Mouse (Mus musculus) urinary bladder, postnatal 14 days (tissue): ENCODE data around the gene Gm47791.

Experiments used
- DNase-seq: peaks from one replicate; pipeline ENCODE4 v3.0.0; 2021; ENCODE audit warnings: low spot score

Gm47791 gene

DNA sequence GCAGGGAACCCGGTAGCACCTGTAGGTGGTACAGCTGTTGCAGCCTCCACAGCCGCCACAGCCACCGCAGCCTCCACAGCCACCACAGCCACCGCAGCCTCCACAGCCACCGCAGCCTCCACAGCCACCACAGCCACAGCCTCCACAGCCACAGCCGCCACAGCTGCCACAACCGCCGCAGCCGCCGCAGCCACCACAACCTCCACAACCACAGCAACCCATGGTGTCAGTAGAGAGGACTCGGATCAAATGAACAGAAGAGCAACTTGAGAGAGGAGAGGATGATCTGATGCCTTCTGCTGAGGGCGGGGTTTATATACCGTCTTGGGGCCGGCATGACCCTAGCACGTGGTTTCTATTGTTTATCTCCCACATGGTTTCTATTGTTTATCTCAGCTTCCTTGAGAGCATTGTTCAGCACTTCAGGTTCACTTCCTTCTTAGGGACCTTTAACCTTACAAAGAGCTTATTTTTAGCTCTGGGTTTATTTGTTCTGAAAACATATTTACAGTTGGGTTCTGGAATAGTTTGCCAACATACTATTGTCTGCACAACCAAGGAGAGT, at the start of gene Gm47791:
Gene Gm47791 (minus strand): TSS at position 222 of the 565 bp plus-strand sequence.
- DNase-seq = no peak

DNA sequence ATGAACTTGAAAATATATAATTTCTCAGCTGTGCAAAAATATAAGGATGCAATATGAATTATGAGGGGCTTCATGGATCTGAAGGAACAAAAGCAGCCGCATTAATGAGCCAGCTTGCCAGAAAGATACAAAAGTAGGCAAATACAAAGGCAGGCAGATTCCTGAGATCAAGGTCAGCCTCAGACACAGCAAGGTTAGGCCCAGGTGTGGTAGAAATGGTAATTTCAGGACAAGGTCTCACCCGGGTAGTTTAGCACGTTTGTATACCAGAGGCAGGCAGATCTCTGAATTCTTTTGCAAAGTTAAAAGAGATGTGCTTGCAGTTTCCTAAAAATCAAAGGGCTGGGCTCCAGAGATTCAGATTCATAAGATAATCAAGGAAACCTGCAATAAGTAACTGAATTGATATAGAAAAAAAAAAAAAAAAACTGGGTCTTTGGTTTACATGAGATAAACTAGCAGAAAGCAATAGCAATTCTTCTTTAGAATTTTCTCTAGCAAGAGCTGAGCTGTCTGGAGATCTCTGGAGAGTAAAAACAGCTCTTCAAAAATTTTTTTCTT, 49.7 kb upstream of the Gm47791 start:
- DNase-seq = no peak

DNA sequence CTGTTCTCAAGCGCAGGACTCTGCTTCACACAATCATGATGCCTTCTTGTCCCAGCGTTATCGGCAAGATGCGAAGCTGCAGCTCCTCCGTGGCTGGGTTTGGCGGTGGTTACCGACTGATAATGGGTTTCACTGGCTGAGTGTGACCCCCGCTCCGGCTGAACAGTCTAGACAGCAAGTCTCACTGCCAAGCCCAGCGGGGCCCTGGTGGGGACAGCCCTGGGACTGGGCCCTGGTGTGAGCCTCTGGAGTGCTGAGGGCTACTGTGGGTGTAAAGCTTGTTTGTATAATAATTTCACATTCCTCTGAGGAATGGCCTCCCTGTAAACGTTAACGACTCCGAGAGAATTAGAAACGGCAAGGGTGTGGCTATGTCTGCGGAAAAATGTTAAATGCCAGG, 49.1 kb upstream of the Gm47791 start:
- DNase-seq = no peak

DNA sequence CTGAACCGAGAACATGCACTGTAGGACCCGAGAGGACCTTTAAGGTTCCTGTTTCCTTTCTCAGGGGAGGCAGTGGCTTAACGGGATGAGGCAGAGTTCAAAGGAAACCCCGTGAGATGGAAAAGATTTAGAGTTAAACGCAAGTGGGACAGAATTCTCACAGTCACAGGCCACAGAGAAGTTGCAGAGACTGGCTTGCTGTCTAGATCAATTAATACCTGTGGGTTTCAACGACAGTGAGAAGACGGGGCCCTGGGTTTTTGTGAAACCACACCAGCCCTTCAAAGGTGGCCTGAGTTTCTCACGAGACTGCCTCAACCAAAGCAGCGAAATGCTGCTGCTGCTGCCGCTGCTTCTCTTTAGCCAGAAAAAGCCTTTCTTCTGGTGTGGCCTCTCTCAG, 48.3 kb upstream of the Gm47791 start:
- DNase-seq = no peak

DNA sequence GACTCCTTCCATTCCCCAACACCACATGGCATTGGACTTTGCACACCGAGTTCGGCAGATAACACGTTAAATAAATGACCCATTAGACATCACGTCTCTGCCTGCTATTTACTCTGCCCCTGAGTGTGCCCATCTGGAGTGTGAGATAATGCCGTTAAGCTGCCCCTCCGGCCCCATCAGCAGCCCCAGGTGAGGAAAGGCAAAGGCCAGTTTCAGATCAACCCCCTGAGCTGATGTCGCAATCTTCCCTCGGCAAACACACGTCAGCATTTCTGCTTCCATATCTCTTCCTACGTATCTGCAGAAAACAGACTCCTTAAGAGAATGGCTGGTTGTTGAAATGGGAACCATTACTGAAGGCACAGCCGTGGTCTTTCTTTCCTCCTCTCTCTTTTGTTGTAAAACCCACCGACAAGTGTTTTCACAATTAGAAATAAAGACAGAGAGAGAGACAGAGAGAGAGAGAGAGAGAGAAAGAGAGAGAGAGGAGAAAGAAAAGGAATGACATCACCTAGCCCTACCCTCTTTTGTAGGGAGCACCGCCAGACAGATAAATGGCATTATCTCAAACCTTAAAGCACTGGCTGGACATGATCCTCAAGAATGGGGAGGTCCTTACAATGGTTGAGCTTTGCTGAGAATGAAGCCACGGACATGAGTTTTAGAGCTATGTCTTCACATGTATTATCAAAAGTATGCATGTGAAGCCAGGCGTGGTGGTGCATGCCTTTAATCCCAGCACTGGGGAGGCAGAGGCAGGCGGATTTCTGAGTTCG, 45.1 kb upstream of the Gm47791 start:
- DNase-seq = peak; percentile 38

DNA sequence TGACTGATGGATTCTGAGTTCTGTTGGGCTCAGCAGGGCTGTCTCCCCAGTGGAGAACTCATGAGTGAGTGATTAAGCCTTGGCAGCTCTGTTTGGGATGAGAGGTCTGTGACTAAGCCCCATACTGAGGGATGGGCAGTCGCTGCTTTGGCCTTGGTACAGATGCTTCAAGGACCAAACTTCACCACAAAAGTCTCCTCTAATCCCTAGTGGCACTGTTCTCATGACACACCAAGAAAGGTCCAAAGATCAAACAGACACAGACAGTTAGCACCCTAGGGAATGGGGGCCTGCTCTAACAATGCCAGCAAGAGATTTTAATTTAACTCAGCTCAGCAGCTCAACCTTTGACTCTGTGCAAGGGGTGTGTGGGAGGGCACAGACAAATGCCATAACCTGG, 40.7 kb upstream of the Gm47791 start:
- DNase-seq = no peak

DNA sequence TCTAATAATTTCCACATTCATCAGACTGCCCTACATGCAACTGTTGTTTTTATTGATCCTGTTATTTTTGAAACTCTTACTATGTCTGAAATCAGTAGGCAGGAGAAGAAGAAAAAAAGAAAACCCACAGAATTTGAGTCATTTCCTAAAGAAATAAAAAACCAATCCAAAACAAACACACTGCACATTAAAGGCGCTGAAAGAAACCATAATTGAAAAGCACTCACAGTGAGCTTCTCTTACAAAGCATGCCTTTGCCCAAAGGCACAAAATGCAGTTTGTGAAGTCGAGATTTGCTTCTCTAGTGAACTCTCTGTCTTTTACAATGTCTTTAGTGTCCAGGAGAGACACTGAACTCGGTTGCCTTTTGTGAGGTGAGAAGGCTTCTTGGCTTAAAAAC, 37.5 kb upstream of the Gm47791 start:
- no peak for DNase-seq

DNA sequence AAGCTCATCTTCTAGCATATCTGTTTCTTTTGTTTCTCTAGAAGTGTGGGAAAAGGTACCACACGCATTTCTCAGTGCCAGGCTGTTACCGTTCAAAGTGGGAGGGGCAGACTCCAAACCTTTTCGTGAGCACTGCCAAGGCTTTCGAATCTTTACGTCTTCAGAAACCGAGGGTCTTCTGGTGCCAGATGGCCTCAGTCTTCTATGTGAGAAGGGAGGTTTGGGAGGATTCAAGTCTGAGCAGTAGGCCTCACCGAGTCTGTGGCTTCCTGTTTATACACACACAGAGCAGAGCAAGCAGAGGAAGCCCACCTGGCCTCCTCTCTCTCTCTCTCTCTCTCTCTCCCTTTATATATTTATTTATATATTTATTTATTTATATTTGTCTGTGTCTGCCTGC, 36.2 kb upstream of the Gm47791 start:
- DNase-seq = no peak

DNA sequence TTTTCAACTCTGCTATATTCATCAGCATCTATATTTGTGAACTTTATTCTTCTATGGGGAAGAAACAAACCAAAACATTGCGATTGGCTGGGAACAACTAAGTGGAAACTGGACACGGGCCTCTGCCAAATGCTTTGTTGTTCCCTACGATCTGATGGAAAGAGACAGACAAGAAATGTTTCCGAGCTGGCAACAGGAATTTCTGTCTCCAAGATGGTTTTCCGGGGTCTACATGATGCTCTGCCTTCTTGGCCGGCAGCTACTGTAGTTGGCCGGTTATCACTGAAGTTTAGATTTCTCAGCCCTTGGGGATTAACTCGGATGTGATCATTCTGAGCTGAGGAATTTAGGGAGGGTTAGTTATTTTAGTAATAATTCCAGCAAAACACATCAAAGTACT, 35.3 kb upstream of the Gm47791 start:
- no peak for DNase-seq

DNA sequence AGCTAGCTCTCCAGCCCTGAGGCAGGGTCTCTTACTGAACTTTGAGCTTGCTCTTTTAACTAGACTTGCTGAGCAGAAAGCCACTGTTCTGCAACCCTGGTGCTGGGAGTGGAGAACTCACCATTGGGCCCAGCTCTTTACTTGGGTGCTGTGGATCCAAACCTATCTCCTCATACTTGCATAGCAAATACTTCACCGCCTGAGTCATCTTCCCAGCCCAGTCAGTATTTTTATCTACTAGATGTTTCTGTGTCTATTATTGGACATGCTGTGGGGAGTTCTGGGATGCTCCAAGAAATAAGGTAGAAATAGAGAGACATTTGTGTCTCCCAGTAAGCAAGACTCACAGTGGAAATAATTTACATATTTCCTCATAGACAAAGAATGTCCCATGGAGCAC, 33.0 kb upstream of the Gm47791 start:
- DNase-seq = no peak

DNA sequence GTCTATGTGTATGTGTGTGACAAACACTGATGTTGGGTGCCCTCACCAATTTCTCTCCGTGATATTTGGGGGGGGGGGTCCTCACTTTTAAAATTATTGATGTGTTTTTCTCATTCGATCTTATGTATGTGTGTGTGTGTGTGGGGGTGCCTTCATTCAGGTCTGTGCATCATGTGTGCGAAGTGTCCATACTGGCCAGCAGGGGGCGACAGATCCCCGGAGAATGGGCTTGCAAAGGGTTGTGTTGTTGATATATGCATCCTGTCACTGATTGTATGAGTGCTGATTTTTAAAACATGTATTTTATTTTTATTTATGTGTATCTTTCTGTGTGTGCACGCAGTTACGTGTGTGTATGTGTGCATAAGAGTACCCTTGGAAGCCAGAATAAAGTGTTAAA, 32.6 kb upstream of the Gm47791 start:
- DNase-seq = no peak

DNA sequence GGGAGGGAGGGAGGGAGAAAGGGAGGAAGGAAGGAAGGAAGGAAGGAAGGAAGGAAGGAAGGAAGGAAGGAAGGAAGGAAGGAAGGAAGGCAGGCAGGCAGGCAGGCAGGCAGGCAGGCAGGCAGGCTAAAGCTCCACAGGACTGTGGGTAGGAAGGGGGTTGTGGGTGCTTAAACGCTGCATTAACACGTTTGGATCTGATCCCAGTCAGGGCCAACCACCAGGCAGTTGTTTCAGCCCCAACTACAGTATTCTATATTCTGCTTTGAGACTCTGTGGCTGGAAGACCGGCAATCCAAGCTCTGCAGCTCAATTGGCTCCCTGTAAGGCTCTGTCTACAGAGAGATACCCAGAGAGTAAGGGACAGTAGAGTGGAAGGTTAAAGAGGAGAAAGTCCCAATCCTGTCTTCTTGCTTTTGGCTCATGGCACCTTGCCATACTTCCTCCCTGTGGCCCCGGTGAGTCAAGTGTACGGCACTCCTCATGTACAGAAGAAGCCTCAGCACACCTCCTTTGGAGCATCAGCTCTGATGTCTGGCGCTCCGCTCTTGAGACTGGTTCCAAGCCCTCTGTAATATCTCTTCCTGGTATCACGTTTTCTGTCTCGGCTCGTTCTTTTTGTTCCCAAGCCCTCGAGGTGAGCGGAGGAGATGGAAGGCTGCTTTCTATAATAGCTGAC, 30.2 kb upstream of the Gm47791 start:
- DNase-seq = no peak

DNA sequence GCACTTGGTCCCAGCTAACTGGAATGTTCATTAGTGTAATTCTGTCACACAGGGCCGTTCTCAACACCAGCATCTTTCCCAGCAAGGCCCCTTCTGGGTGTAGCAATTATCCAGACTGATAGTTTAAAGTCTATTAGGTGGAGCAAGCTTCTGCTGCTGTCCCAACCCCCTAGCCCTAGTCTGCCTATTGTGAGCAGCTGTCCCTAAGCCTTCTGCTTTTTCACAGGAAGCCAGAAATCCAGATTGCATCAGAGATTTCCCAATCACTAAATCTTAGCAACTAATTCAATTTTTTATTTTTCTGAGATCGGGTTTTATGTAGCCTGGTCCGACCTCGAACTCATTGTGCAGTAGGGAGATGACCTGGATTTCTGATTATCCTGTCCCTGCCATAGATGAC, 27.9 kb upstream of the Gm47791 start:
- DNase-seq = no peak

DNA sequence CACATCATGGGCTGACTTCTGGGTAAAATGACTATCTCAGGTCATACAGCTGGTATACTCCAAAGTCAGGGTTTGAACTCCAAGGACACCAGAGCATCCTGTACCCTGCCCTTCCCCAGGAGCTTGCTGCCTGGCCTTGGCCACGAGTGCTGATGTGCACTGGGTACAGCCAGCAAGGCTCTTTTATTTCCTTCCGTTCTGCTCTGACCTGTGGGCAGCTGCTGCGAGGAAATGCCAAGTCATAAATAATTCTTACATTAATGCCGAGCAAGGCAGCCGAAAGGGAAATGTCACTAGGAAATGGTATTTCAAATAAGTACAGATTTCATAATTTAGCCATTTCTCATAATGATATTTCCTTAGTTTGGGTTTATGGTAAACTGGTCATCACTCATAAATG, 27.3 kb upstream of the Gm47791 start:
- no peak for DNase-seq

DNA sequence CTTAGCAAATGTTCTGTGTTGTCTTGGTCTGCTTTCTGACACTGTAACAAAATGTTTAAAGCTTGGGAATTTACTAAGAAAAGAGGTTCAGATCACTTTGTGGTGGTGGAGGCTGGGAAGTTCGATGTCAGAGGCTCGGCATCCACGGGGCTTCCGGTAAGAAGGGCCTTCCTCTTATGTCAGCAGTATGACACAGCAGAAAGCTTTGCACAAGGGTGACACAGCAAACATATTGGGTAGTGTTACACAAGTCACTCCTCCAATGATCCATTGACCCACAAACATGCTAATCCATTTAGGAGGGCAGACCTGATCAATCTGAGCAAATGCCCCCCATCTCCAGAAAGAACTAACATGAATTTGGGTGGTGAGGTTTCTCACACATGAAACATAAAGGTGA, 26.0 kb upstream of the Gm47791 start:
- DNase-seq = no peak

DNA sequence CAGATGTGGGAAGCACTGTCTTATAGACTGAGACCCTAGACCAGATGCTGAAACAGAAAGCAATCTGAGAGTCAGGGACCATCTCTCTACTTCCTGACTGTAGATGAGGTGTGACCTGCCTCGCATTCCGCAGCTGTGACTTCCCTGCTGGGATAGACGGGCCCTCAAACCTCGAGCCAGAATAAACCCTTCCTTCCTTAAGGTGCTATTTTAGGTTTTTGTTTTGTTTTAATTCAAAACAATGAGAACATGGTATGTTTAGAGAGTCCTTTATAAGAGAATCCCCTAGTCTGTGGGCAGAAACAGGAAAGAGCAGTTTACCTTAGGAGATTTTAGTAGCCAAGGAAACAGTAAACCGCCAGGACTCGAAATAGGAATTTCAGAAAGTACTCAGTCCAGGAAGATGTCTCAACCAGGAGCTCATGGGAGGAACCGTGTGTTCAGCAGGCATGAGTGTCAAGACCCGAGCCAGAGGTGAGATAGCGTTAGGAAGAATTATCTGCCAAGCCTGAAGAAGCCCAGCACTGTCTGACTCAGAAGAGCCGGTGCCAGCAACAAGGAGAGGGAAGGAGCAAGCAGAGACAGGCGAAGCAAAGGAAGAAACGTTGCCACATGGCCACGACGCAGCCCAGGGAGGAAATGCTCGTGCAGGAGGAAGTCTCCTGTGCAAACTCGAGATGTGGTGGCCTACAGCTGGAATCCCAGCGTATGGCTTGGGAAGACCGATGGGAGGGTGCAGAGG, 24.8 kb upstream of the Gm47791 start:
- peak; percentile 20 for DNase-seq

DNA sequence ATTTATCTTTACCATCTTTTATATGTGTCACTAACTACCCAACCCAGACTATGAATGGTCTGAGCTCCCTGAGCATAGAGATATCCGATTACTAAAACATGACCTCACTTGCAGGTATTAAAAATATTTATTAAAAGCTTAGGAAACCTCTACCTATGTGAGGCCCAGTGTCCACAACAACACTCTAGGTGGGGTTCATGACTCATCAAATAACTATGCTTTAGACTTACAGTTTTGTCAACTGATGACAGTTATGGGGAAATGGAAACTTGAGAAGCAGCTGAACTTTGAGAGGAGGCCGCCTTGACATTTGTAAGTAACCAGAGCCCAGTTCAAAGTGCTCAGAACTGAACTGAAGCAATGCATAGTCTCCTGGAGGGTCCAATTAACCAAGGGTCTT, 24.2 kb upstream of the Gm47791 start:
- DNase-seq = no peak

DNA sequence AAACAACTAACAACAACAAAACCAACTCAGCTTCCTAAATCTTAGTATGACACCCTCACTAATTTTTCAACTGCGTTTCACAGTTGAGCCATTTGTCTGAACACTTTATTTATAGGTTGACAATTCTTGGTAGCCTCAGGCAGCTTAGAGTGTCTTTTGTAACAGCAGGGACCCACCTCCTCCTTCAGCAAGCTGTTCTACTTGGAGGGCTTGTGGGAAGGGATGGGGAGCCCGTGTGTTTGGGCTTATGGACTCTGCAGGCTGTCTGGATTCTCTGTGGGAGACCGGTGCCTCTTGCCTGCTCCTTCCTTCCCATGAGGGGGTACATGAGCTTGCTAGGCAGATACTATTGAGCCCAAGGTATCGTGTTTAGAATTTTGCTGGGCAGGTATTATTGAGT, 22.9 kb upstream of the Gm47791 start:
- no peak for DNase-seq

DNA sequence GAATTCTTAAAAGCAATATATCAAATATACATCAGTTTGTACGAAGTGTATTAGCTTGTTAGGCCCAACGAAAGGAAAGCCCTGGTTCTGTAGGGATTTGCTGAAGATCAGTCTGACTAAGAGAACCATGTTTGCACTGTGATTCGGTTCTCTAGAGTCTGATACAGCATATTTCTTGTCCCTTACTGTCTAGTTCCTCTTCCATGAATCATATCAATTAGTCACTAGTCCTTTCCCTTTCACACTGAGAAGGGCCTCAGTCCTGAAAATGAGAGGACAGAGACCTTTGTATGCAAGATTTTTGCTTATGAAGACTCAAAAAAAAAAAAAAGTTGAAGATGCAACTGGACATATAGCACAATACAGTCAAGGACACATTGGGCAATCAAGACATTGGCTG, 22.1 kb upstream of the Gm47791 start:
- no peak for DNase-seq

DNA sequence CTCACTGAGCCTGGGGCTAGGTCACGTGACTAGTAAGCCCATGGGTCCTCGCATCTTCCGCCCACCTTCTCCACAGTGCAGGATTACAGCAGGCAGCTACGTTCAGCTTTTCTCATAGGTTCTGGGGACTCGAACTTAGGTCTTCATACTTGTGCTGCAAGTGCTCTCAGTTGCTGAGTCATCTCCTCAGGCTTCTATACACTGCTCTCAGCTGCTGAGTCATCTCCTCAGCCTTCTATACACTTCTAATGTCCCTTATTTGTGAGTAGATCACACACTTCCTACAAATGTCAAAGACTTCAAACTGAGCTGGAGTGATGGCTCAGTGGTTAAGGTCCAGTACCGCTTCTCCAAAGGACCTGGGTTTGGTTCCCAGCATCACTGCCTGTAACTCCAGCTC, 21.2 kb upstream of the Gm47791 start:
- no peak for DNase-seq

DNA sequence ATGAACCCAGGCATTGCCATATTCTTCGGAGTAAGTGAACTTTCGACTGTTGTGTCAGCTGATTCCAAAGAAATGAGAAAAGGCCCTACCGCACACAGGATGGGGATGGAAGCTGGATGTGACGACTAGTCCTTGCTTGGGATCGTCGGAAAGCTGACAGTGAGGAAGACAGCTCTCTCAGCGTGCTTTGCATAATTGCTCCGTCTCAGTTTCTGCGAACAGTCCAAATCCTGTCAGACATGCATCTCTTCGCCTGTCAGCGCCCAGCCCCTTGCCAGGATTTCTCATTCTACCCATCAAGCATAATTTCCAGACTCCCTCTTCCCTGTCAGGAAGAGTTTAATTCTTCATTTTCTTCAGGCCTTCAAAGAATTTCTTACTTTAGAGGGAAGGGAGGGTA, 20.1 kb upstream of the Gm47791 start:
- no peak for DNase-seq

DNA sequence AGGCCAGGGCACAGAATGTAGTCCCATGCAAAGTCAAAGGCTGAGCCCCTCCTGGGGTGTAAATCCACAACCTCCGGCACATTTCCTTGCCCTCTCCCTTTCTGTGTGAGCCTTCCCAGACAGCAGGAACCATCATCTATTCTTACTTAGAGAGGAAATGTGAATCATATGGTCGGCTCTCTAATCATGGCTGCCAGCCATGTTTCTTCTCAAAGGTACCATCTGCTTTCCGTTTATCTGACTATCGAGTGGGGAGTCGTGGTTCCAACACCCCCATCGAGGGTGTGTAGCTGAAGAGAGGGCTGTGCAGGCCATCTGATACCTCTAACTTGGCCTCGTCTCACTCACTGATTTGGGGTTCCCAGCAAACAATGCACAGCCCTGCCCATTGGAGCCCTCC, 17.0 kb upstream of the Gm47791 start:
- DNase-seq = no peak

DNA sequence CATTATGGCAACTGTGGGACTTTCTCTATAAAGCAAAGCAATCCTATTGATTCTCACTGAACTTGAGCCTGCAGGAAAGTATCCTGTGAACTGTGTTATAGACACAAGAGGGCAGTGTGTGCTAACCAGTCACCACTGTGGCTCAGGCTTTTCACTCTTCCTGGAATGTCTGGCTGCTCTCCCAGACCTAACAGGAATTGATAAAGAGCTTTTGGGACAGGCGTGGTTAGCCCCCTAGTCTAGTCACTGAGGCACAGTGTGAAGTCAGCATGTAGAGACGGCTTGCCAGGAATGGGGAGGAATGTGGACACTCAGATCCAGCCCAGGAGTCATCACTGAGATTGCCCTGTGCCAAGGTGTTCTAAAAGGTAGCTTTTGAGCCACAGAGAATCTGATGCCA, 16.4 kb upstream of the Gm47791 start:
- DNase-seq = peak; percentile 78
